Mouse (Mus musculus) MEL (cell line): ENCODE measurements at regions not wholly inside any gene's neighbourhood (a gene's known extent, or its start where the extent isn't known, plus 50 kb on each side); places are given as distances from the start of the nearest gene placed in this dataset.

ENCODE experiments used
- DNase-seq: peaks from one replicate; pipeline ENCODE4 v3.0.0; 2011; ENCODE audit warnings: low read depth, low spot score
- H3K27ac ChIP-seq: 2 replicates; pipeline ENCODE4 v1.5.1; 2012; ENCODE audit warnings: low read depth, mild to moderate bottlenecking, control low read depth, low read length, moderate library complexity; ENCODE audit not compliant: control insufficient read depth
- H3K27me3 ChIP-seq, 2 experiments: fragments of 150-350 bp in 1 of 2; sonication (generic) in 1 of 2; 2 replicates each; pipeline ENCODE4 v1.6.1; 2012; ENCODE audit warnings: low read length in 2 of 2, mild to moderate bottlenecking in 2 of 2, improper control_type of control experiment in 1 of 2, moderate library complexity in 1 of 2; ENCODE audit not compliant: insufficient read depth in 2 of 2, control insufficient read depth in 1 of 2
- H3K36me3 ChIP-seq, 2 experiments: 2 replicates each; pipeline ENCODE4 v1.6.1; 2012 to 2014; ENCODE audit warnings: low read length in 2 of 2, improper control_type of control experiment in 1 of 2, inconsistent platforms in 1 of 2, mild to moderate bottlenecking in 1 of 2; ENCODE audit not compliant: insufficient read depth in 2 of 2, control insufficient read depth in 1 of 2
- H3K4me1 ChIP-seq, 2 experiments: fragments of 150-350 bp in 1 of 2; sonication (generic) in 1 of 2; 2 replicates each; pipeline ENCODE4 v1.6.1; 2012; ENCODE audit warnings: low read length in 2 of 2, improper control_type of control experiment in 1 of 2, mild to moderate bottlenecking in 1 of 2; ENCODE audit not compliant: insufficient read depth in 2 of 2, control insufficient read depth in 1 of 2
- H3K4me3 ChIP-seq, 2 experiments: fragments of 150-350 bp in 1 of 2; sonication (generic) in 1 of 2; 2 replicates each; pipeline ENCODE4 v1.5.1; 2012; ENCODE audit warnings: low read depth in 2 of 2, low read length in 2 of 2, mild to moderate bottlenecking in 2 of 2, moderate library complexity in 2 of 2, control low read depth in 1 of 2, improper control_type of control experiment in 1 of 2; ENCODE audit not compliant: control insufficient read depth in 1 of 2, insufficient read depth in 1 of 2
- H3K79me2 ChIP-seq: 2 replicates; pipeline ENCODE4 v1.6.1; 2012; ENCODE audit warnings: mild to moderate bottlenecking, low read length, moderate library complexity; ENCODE audit not compliant: control insufficient read depth, poor library complexity, insufficient read depth
- H3K9ac ChIP-seq: 2 replicates; pipeline ENCODE4 v1.6.1; 2012; ENCODE audit warnings: low read depth, mild to moderate bottlenecking, control low read depth, low read length, moderate library complexity; ENCODE audit not compliant: control insufficient read depth, poor library complexity, severe bottlenecking
- H3K9me3 ChIP-seq: fragments of 150-350 bp; sonication (generic); replicated peaks from 2 replicates; pipeline ENCODE4 v1.6.1; 2012; ENCODE audit warnings: mild to moderate bottlenecking, low read length, improper control_type of control experiment, moderate library complexity; ENCODE audit not compliant: insufficient read depth
- BHLHE40 ChIP-seq: IDR thresholded peaks from 2 replicates; pipeline ENCODE4 v1.6.1; 2012; ENCODE audit warnings: low read depth, mild to moderate bottlenecking, inconsistent platforms, low read length, improper control_type of control experiment, borderline replicate concordance
- CHD2 ChIP-seq: IDR thresholded peaks from 2 replicates; pipeline ENCODE4 v1.6.1; 2011; ENCODE audit warnings: low read length, improper control_type of control experiment
- E2F4 ChIP-seq: IDR thresholded peaks from 2 replicates; pipeline ENCODE4 v1.6.1; 2011; ENCODE audit warnings: low read depth, low read length, improper control_type of control experiment, borderline replicate concordance
- EP300 ChIP-seq, 2 experiments: IDR thresholded peaks; 2 replicates each; pipeline ENCODE4 v1.6.1; 2011; ENCODE audit warnings: improper control_type of control experiment in 2 of 2, low read length in 2 of 2, low read depth in 1 of 2, mild to moderate bottlenecking in 1 of 2
- ETS1 ChIP-seq: IDR thresholded peaks from 2 replicates; pipeline ENCODE4 v1.6.1; 2012; ENCODE audit warnings: low read depth, mild to moderate bottlenecking, inconsistent platforms, low read length, improper control_type of control experiment, moderate library complexity
- GABPA ChIP-seq: IDR thresholded peaks from 2 replicates; pipeline ENCODE4 v1.6.1; 2012; ENCODE audit warnings: low read depth, mild to moderate bottlenecking, inconsistent platforms, low read length, improper control_type of control experiment, moderate library complexity
- GATA1 ChIP-seq: IDR thresholded peaks from 2 replicates; pipeline ENCODE4 v1.6.1; 2011; ENCODE audit warnings: low read depth, low read length, improper control_type of control experiment
- HCFC1 ChIP-seq: IDR thresholded peaks from 2 replicates; pipeline ENCODE4 v1.6.1; 2012; ENCODE audit warnings: low read depth, mild to moderate bottlenecking, inconsistent platforms, low read length, improper control_type of control experiment, moderate library complexity
- JUND ChIP-seq: IDR thresholded peaks from 2 replicates; pipeline ENCODE4 v1.6.1; 2011; ENCODE audit warnings: low read depth, mild to moderate bottlenecking, improper control_type of control experiment, low read length
- MAFK ChIP-seq: IDR thresholded peaks from 2 replicates; pipeline ENCODE4 v1.6.1; 2011; ENCODE audit warnings: low read depth, mild to moderate bottlenecking, low read length, improper control_type of control experiment, borderline replicate concordance
- MAZ ChIP-seq: IDR thresholded peaks from 2 replicates; pipeline ENCODE4 v1.6.1; 2012; ENCODE audit warnings: low read depth, mild to moderate bottlenecking, inconsistent platforms, low read length, improper control_type of control experiment
- MEF2A ChIP-seq: IDR thresholded peaks from 2 replicates; pipeline ENCODE4 v1.6.1; 2014; ENCODE audit warnings: low read depth, mild to moderate bottlenecking, inconsistent platforms, low read length, improper control_type of control experiment; ENCODE audit not compliant: poor library complexity, insufficient replicate concordance, severe bottlenecking; ENCODE audit errors: extremely low read depth
- MXI1 ChIP-seq: IDR thresholded peaks from 2 replicates; pipeline ENCODE4 v1.6.1; 2011; ENCODE audit warnings: mild to moderate bottlenecking, low read depth, low read length, improper control_type of control experiment
- MYB ChIP-seq: IDR thresholded peaks from 2 replicates; pipeline ENCODE4 v1.6.1; 2011; ENCODE audit warnings: mild to moderate bottlenecking, low read depth, low read length, improper control_type of control experiment
- MYC ChIP-seq: IDR thresholded peaks from 2 replicates; pipeline ENCODE4 v1.6.1; 2011; ENCODE audit warnings: low read depth, mild to moderate bottlenecking, low read length, improper control_type of control experiment, moderate library complexity
- NRF1 ChIP-seq: IDR thresholded peaks from 2 replicates; pipeline ENCODE4 v1.6.1; 2014; ENCODE audit warnings: low read depth, mild to moderate bottlenecking, inconsistent platforms, low read length, improper control_type of control experiment, moderate library complexity; ENCODE audit not compliant: poor library complexity, insufficient read depth, severe bottlenecking
- POLR2AphosphoS5 ChIP-seq: IDR thresholded peaks from 2 replicates; pipeline ENCODE4 v1.6.1; 2012; ENCODE audit warnings: low read depth, borderline replicate concordance, mild to moderate bottlenecking, inconsistent platforms, low read length, moderate library complexity, mixed read lengths
- RAD21 ChIP-seq: IDR thresholded peaks from 2 replicates; pipeline ENCODE4 v1.6.1; 2011; ENCODE audit warnings: mild to moderate bottlenecking, low read depth, low read length, improper control_type of control experiment
- RCOR1 ChIP-seq: IDR thresholded peaks from 2 replicates; pipeline ENCODE4 v1.6.1; 2012; ENCODE audit warnings: low read depth, mild to moderate bottlenecking, inconsistent platforms, low read length, improper control_type of control experiment
- SIN3A ChIP-seq: IDR thresholded peaks from 2 replicates; pipeline ENCODE4 v1.6.1; 2012; ENCODE audit warnings: low read length, improper control_type of control experiment, inconsistent platforms
- TAL1 ChIP-seq: IDR thresholded peaks from 2 replicates; pipeline ENCODE4 v1.6.1; 2012; ENCODE audit warnings: mild to moderate bottlenecking, inconsistent platforms, low read length, moderate library complexity, mixed read lengths
- TCF12 ChIP-seq: IDR thresholded peaks from 2 replicates; pipeline ENCODE4 v1.6.1; 2014; ENCODE audit warnings: low read depth, mild to moderate bottlenecking, inconsistent platforms, low read length, improper control_type of control experiment, moderate library complexity
- USF2 ChIP-seq, 2 experiments: IDR thresholded peaks; 2 replicates each; pipeline ENCODE4 v1.6.1; 2011 to 2012; ENCODE audit warnings: improper control_type of control experiment in 2 of 2, low read length in 2 of 2, borderline replicate concordance in 1 of 2, inconsistent platforms in 1 of 2, low read depth in 1 of 2, mild to moderate bottlenecking in 1 of 2; ENCODE audit not compliant: insufficient read depth in 1 of 2
- ZKSCAN1 ChIP-seq: IDR thresholded peaks from 2 replicates; pipeline ENCODE4 v1.6.1; 2012; ENCODE audit warnings: low read depth, mild to moderate bottlenecking, inconsistent platforms, low read length, improper control_type of control experiment, moderate library complexity
- ZMIZ1 ChIP-seq: IDR thresholded peaks from 2 replicates; pipeline ENCODE4 v1.6.1; 2012; ENCODE audit warnings: low read depth, mild to moderate bottlenecking, inconsistent platforms, low read length, improper control_type of control experiment, moderate library complexity
- ZNF384 ChIP-seq: IDR thresholded peaks from 2 replicates; pipeline ENCODE4 v1.6.1; 2012; ENCODE audit warnings: low read depth, mild to moderate bottlenecking, inconsistent platforms, low read length, improper control_type of control experiment

- no peak for DNase-seq
- Histone ChIP-seq H3K79me2 (no peaks in the 10 kb centered on the region), H3K4me3 (no peak overlapping the region), H3K27ac (no peak overlapping the region), H3K4me1 (no peaks in the 10 kb centered on the region), H3K36me3 (0 out of 4 replicates have a peak, but pooled peaks cover 0 to 2% of the 10 kb centered on the region in 2 experiments), H3K9ac (no peak overlapping the region), H3K27me3 (no peaks in the 10 kb centered on the region), H3K9me3 (no peaks in the 10 kb centered on the region)
- TF ChIP-seq ZMIZ1 (no peak), RAD21 (no peak), TAL1 (no peak), TCF12 (no peak), MYC (no peak), ETS1 (no peak), NRF1 (no peak), GATA1 (no peak), MEF2A (no peak), POLR2AphosphoS5 (no peak), CHD2 (no peak), USF2 (IDR thresholded peaks at IDR 0.05; ENCODE audit: borderline replicate concordance in 1 of 2, insufficient read depth in 1 of 2, low read depth in 1 of 2, low read length in 2 of 2) (no peak), MAFK (no peak)
These were observed 93.1 kb downstream of the Rgs18 start for GRCm38 (mm10) chr1:144682118-144682517.

GRCm38 (mm10) chr1:144667450-144667849 lies 100.0 kb upstream of the Rgs21 start:
- Histone ChIP-seq H3K36me3 (no peaks in the 10 kb centered on the region), H3K79me2 (no peaks in the 10 kb centered on the region), H3K9ac (no peak overlapping the region), H3K27me3 (no peaks in the 10 kb centered on the region), H3K4me3 (no peak overlapping the region), H3K27ac (no peak overlapping the region), H3K9me3 (no peaks in the 10 kb centered on the region), H3K4me1 (no peaks in the 10 kb centered on the region)
- TF ChIP-seq RCOR1, result no peak
- no peak for TF ChIP-seq E2F4
- no peak for TF ChIP-seq SIN3A
- TF ChIP-seq ZNF384, result no peak
- no peak for TF ChIP-seq TAL1
- no peak for TF ChIP-seq EP300 (IDR thresholded peaks at IDR 0.05; ENCODE audit: low read depth in 1 of 2, low read length in 2 of 2)
- no peak for TF ChIP-seq POLR2AphosphoS5
- TF ChIP-seq GATA1, result no peak
- TF ChIP-seq BHLHE40, result no peak
- no peak for TF ChIP-seq MXI1
- TF ChIP-seq GABPA, result no peak
- TF ChIP-seq HCFC1, result no peak
- no peak for TF ChIP-seq RAD21
- no peak for TF ChIP-seq MAZ
- no peak for TF ChIP-seq MYB
- TF ChIP-seq USF2 (IDR thresholded peaks at IDR 0.05; ENCODE audit: borderline replicate concordance in 1 of 2, insufficient read depth in 1 of 2, low read depth in 1 of 2, low read length in 2 of 2), result no peak
- TF ChIP-seq ZKSCAN1, result no peak
- no peak for TF ChIP-seq JUND
- DNase-seq, result no peak
